Mouse (Mus musculus) left cerebral cortex, postnatal 4 days (tissue): Measurements from ENCODE around the gene Fignl1. TPM values are rescaled to one million over a fixed set of nuclear protein-coding genes. Genes with fewer than 3 reads are reported as not detected.
A peak's percentile ranks its signal among the peaks of the same experiment; 100 is the strongest.

Experiments used
- DNase-seq: peaks from one replicate; pipeline ENCODE4 v3.0.0-alpha.2; 2022
- intact Hi-C: fragments of 180-260 bp; cut with DNase I; formaldehyde crosslinking; loops from one replicate; pipeline ENCODE4 v1.15.1; 2025
- total RNA-seq, 2 experiments: library from RNA; stranded (reverse); gene quantifications; 2 replicates each; pipeline ENCODE4 v1.2.3; 2021

Gene Fignl1
- total RNA-seq, 2 experiments from 2014 or later, result 3.6 to 5.6 TPM

DNA sequence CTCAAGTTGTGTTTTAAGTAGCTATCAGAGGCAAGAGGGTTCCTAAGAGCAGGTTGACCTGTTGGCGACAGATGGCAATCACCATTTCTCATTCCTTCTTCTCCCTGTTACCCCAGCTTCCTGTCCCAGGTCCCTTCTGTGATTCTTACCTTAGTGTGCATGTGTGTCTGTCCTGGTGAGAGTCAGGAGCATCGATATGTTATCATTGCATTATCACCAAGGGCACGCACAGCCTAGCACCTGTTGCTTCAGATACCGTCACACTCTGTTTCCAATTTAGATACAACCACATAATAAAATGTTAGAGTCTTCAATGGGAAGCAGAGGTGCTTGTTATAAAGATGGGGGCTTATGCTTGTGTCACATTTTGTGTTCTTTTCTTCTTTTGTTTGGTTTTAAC is 36.6 kb downstream of the Fignl1 start:
- intact Hi-C loops, result no loop called here
- DNase-seq, result no peak

DNA sequence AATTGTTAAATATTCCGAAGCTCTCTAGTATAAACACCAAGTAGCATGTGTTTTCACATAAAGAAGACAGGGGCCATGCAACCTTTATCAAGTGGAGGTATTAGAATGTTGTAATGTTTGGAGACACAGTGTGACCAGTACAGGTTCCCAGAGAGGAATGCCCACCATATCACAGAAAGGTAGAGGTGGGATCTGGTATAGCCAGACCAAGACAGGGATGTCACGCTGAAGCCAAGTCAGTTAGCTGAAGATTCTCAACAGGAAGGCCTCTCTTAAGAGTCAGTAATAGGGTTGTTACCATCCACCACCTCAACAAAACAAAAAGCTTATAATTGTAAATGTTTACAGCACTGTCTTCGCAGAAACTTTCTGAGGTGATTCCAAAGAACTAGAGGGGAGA is 38.1 kb downstream of the Fignl1 start:
- no peak for DNase-seq
- intact Hi-C loops, result no loop called here

- no peak for DNase-seq
- intact Hi-C loops, result no loop called here
Measured at GRCm38 (mm10) chr11:11769281-11769680, 39.5 kb downstream of the Fignl1 start.

GRCm38 (mm10) chr11:11768057-11768456 is 40.7 kb downstream of the Fignl1 start:
- DNase-seq, result no peak
- intact Hi-C loops, result no loop called here

GRCm38 (mm10) chr11:11766736-11767135 is 42.0 kb downstream of the Fignl1 start:
- intact Hi-C loops, result no loop called here
- no peak for DNase-seq

- intact Hi-C loops, result no loop called here
- no peak for DNase-seq
Measured at GRCm38 (mm10) chr11:11766105-11766504, 42.7 kb downstream of the Fignl1 start.

DNA sequence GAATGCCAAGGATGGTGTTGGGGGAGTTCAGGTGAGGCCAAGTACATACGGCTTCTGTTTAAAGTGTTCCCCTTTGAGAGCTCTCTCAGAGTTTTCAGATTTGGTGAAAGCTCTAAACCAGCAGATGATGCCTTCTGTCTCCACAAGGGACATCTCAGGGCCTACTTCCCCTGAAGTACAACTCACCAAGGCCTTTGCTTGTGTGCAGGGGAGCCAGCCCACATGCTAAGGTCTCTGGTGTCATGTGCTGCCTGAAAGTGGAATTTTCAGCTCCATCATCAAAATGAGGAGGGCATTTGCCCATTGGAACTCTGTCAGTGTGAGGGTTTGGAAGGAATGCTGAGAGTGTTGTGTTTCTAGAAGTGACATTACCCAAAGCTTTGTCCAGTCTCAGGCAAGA is 43.3 kb downstream of the Fignl1 start:
- DNase-seq, result no peak
- intact Hi-C loops, result no loop called here

DNA sequence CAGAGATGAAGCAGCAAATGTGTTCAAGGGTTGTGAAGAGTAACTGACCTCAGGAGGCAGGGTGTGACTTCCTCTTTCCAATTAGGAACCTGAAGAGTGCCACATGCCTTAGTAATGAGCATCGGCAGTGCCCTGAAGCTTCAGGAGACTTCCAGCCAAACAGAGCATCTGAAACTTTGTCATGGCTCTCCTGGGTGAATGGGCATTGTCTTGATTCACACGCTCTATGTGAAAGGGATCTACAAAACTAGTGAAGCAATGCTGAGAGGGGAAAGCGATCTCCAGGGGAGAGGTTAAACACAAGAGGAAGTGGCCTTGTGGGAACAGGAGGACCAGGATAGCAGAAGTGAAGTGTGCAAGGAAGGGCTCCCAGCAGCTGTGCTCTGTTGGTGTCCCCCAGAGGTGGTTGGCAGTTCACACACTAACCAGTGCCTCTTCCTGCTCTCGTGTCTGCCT is 45.5 kb downstream of the Fignl1 start:
- no peak for DNase-seq
- intact Hi-C loops, result no loop called here

DNA sequence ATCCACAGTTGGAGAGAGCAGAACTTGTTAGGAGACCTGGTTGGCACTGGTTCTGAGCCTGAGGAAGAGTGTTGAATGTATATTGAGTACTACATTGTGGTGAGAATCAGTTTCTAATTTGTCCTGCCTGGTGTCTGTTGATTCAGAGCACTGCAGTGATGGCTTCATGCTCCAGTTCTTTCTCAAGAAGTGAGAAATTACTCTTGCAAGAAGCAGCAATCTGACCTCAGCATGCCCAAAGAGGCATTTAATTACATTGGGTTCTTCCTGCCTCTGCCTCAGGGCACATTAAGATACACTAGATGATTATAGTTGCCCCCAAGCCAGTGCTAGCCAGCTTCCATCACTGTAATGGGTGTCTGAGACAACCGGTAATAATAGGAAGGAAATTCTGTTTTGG is 49.9 kb downstream of the Fignl1 start:
- intact Hi-C loops, result no loop called here
- DNase-seq, result no peak

GRCm38 (mm10) chr11:11758121-11758520 is 50.6 kb downstream of the Fignl1 start:
- no peak for DNase-seq
- intact Hi-C loops, result no loop called here

DNA sequence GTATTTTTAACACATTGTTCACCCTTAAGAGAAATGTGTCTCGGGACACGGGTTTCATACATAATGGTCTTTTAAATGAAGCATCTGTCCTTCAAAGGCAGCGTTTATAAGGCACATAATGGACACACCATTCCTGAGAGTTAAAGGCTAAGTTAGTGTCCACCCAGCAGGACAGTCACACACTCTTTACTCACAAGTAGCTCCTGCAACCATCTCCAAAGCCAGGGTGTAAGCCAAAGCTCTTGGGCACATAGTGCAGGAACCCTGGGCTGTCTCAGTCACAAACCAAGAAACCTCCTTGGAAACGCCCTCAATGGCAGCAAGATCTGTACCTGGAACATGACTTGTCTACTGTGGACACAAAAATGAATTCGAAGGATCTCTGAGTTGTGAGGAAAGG is 55.9 kb downstream of the Fignl1 start:
- intact Hi-C loops, result no loop called here
- DNase-seq, result no peak

- no peak for DNase-seq
- intact Hi-C loops, result no loop called here
Measured at GRCm38 (mm10) chr11:11751091-11751490, 57.7 kb downstream of the Fignl1 start.

DNA sequence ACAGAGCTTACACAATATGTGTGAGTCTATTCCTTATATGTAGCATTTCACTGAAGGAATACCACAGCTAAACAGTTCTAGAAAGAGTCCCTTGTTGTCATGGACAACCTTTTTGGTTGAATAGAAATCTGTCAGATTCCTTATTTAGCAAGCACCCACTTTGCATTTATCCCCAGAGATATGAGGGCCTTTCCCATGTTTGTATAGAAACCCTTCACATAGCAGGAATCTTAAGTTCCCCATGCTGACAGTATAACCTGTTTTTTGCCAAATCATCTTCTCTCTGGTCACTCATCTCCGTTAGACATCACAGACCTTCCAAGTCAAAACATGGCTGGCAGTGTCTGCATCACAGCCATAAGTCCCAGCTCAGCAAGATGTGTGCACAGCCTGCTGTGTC is 64.5 kb downstream of the Fignl1 start:
- intact Hi-C loops, result no loop called here

DNA sequence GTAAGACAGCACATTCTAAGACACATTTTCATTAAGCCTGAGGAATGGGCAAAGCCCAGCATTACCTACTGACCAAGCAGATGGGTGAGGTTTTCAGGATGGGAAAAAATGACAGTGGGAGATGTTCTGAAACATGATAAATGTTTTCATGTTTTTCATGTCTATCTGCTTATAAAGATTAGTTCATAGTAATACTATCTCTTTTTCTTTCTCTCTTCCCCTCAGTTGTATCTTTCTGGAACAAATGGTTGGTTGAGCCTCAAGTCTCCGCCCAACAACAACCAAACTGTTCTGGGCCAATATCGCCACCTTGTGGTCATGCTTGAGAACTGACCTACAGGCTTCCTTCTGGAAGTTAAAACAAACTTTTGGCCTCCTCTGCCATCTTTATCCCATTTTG is 66.1 kb downstream of the Fignl1 start:
- peak; percentile 11 for DNase-seq
- intact Hi-C loops, result no loop called here

More for the DNA sequence above, 64.5 kb downstream of the Fignl1 start:
- no peak for DNase-seq

DNA sequence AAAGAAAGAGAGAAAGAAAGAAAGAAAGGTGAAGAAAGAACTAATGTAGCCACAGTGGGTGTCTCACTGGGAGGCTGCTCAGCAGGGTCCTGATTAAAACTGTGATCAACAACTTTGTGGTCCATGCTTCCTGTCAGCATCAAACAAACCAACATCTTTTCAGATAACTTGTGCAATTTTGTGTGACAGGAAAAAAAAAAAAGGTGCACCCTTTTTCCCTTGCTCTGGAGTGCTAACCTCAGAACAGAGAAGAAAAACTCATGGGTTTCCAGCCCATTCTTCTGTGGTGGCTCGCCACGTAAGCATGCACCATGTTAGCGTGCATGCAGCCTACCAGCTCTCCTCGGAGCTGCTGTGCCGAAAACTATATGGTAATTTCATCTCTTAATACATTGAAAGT is 67.2 kb downstream of the Fignl1 start:
- DNase-seq, result no peak
- intact Hi-C loops, result no loop called here

DNA sequence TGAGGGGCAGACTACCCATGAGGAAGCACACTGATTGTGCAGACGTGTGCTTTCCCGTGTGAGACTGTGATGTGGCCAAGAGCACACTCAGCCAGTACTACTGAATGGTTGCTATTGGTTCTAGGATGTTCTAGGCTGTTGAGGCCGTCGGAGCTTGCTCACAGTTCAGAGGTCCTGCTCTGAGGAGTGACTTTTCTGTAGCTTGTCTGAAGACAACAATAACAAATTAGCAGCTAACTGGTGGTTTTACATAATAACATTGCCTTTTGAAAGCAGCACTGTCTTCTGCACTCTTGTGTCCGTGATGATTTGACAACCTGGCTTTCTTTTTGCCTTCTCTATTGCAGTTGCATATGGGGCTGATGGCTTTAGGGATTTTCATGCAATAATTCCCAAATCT is 68.2 kb downstream of the Fignl1 start:
- no peak for DNase-seq
- intact Hi-C loops, result no loop called here

DNA sequence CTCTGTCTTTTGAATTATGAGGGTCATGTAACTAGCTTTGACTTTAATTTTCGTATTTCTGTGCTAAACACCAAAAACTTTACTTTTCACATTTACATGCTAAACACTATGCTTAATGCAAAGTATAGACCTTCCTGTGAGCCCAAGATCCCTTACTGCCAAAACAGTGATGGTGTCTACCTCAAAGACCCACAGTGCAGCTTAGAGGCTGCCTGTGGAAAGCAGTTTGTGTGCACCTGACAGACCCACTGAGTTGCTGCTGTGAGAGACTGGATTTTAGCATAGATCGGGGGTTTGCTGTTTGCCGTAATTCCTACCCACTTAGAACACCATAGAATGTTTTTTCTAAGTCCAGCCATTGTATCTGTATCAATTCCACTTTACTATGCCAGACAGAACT is 69.7 kb downstream of the Fignl1 start:
- intact Hi-C loops, result no loop called here
- no peak for DNase-seq

DNA sequence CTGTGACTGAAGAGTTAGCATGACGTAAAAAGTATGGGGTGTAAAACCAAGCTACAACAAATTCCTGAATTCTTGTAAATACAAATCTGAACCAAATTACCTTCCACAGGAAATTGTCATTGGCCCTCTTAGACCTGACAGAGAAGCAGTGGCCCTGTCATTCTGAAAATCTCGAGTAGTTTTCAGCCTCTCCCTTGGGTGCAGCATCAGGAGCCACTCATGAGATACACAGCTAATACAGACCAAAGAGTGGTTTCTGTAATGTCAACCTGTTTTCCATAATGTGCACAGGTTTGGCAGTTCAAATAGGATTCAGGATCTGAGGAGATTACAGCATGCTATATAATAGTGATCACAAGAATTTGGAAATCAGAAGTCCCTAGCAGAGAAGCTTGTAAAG is 71.2 kb downstream of the Fignl1 start:
- intact Hi-C loops, result no loop called here

More for the DNA sequence above, 71.2 kb downstream of the Fignl1 start:
- no peak for DNase-seq

Other genes starting within 250 kb of the Fignl1 start
- not detected for gene 4930512M02Rik, start 181.1 kb downstream of the Fignl1 start, total RNA-seq
- gene Ikzf1, start 124.0 kb downstream of the Fignl1 start, total RNA-seq, result 1 to 10 TPM; 2.3 to 2.5 TPM
- gene Ddc, start 89.2 kb upstream of the Fignl1 start, total RNA-seq, result 1 to 10 TPM; 2.6 to 3.7 TPM
- gene Grb10, start 229.7 kb upstream of the Fignl1 start, total RNA-seq, result 10 to 100 TPM; 46.2 to 52.1 TPM